Mouse (Mus musculus) right cerebral cortex, adult 18-20 months (tissue): ENCODE data around the gene Cend1.

Experiments used
- DNase-seq: peaks from one replicate; pipeline ENCODE4 v3.0.0; 2022; ENCODE audit warnings: mixed read lengths

Gene Cend1

DNA sequence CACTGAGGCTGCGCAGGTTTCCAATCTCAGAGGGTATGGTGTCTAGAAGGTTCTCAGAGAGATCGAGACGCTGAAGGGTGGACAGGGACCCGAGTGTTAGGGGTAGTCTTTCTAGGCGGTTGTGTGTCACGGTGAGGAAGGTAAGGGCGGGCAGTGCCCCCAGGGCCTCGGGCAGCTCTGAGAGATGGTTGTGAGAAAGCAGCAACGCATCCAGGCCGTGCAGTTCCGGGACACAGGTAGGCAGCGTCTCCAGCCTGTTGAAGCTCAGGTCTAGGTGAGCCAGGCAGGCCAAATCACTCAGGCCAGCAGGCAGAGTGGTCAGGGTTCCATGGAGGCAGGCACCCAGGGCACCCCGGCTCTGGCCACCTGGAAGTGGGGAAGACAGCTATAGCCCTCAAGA, 12.9 kb upstream of the Cend1 start:
- no peak for DNase-seq

DNA sequence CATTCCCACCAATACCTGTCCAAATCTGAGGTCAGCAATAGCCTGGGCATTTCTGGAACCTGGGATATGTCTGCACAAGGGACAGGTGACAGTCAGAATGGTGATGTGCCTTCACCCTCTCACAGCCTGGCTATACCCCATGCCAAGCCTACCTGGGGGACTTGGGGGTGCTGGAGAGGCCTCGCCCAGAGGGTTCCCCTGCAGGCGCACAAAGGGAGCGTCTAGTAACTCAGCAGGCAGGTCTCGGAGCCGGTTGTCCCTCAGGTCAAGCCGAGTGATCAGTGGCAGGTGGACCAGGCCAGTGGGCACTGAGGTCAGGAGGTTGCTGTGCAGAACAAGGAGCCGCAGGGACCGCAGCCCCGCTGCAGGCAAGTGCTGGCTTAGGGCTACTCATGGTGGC, 12.2 kb upstream of the Cend1 start:
- DNase-seq = no peak

GRCm38 (mm10) chr7:141440613-141441012, 11.3 kb upstream of the Cend1 start:
- peak; percentile 60 for DNase-seq

DNA sequence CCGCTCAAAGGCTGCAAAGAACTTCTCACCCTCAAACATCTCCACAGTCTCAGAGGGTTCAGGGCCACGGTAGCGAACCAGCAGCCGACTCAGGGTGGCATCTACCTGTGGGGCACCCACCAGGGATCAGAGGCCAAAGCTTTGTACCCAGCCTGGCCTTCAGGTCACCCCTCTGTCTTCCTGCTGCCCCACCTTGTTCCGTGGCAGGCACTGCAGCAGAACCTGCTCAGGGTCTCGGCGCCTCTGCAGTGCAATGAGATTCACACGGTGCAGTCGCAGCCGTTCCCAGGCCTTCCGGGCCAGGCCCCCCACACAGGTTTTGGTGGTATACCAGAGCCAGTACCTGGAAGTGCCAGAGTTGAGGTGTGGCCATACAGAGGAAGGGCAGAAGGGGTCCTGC, 10.5 kb upstream of the Cend1 start:
- no peak for DNase-seq

DNA sequence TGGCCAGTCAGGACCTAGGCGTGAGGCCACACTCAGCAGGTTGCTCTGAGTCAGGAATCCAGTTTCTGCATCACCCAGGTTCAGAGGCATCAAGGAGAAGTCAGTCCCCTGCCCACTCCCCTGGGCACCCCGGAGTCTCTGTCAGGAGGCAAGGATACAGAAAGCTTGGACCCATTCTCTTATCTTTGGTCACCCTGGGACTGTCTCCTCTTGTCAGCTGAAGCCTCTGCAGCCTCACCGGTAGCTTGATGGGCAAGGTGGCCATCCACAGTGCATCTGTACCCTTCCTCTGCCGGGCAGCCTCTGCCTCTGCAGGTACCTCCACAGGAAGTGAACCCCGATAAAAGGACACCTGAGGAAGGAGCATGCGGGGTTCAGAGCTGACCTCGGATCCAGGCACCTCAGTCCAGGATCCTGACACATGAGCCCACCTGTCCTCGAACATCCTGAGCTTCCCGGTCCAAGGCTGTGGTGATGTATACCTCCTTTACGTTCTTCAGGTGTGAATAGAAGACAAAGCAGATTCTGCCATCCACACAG, 9.9 kb upstream of the Cend1 start:
- DNase-seq = no peak

- DNase-seq = no peak
Measured at GRCm38 (mm10) chr7:141438201-141438968, 9.1 kb upstream of the Cend1 start.

GRCm38 (mm10) chr7:141437178-141438120, 8.2 kb upstream of the Cend1 start, which contains the start of gene Slc25a22:
Gene Slc25a22 (minus strand): TSS chr7:141437892.
- DNase-seq = peak; percentile 86

- DNase-seq = no peak
Measured at GRCm38 (mm10) chr7:141436523-141436892, 7.2 kb upstream of the Cend1 start.

- DNase-seq = no peak
Measured at GRCm38 (mm10) chr7:141435856-141436522, 6.7 kb upstream of the Cend1 start.

- peak; percentile 71 for DNase-seq
Measured at GRCm38 (mm10) chr7:141435129-141435855, 6.0 kb upstream of the Cend1 start.

DNA sequence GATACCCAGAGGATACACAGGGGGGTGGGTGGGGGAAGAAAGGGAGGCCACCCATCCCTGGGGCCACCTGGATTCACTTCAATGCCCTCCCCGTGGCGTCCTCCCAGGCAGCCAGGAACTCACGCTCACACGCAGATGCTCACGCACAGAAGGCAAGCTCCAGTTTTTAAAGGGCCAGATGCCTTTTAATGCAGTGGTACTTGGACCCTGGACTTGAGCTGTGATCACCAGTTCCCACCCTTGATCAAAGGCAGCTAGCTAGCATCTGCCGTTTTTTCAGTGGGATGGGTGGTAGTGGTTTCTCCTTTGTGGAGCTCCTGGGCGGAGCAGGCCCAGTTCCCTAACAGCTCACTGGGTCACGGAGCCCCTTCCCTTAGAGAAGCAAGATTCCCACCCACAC, 5.2 kb upstream of the Cend1 start:
- DNase-seq = peak; percentile 77

DNA sequence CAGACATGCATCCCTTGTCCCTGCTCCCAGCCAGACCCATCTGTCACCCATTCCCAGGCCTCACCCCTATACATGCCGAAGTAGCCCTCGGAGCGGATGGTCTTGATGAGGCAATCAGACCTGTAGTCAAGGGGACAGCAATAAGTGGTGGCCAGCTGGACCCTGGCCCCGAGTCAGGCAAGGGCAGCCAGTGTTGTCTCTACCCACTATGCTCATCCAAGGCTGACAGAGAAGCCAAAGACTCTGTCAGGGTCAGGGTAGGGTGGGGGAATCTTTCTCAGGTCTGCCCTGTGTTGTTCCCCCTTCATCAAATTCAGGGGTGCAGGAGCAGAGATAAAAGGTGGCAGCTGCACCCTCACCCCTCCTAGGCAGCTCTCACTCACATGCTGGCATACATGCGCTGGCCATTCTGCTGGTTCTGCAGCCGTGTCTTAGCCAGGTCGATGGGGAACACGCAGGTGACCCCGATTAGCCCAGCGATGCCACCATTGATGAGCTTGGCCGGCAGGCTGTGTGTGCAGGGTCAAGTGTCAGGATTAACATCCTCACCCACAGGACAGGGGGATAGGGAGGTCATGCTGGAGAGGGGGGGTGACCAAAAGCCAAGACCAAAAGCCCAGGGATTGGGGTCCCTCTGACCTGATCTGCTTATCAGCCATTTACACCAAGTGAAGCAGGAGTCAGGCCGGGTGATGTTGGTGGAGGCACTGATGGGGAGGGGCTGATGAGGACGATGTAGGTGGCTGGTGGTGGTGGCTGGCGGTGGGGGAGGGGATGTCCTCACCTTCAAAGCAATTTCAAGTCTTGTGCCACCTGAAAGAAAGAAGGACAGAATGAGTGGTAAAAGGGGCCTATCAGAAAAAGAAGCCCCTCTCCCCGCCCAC, 4.5 kb upstream of the Cend1 start:
- no peak for DNase-seq

DNA sequence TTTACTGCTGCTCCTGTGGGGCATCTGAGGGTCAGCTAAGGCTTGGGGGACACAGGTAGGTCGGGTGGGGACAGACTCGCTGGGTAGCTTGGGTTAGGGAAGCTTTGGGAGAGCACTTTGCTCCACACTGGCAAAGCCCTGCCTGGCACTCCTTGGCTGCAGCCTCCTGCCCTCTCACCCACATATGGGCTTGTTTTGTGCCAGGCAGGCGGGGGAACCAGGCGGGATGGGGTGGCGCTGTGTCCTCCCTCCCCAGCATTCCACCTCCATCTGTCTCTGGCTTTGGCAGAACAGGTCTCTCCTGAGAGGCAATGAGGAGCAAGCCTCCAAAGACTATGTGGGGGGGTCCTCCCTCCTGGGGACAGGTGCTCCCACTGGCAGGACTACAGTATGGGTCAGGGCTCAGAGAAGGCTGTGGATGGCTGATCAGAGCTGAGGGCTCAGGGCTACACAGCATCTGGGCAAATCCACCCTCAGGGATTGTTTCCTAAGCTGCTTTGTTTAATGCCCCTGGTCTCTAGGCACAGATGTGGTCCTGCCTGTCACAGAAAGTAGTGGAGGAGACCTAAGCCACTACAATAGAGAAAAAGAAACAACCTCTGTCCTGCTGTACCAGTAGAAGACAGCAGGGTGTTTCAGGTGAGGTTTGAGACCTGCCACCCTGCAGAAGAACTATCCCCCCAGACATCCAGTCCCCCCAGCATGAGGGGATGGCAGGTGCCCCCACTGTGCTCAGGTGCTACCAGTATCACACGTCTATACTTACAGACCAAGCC, 3.6 kb upstream of the Cend1 start:
- no peak for DNase-seq

DNA sequence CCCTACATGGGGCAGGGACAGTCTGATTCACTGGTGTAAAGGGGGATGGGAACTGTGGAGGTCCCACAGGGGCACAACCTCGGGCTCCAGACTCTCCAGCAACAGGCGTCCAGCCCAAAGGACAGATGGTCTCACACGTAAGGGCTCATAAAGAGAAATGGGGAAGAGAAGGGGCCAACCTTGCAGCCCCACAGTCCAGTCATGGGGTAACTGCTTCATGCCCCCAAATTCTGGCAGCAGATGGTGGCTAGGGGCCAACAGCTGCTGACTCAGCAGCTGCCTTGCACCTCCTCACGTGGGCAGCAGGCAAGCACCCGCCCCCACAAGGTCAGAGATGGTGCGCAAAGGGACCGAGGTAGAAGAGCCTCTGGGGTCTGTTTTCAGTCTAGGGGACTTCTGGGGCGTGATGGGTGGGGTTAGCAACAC, 2.9 kb upstream of the Cend1 start:
- DNase-seq = no peak

GRCm38 (mm10) chr7:141431434-141432185, 2.3 kb upstream of the Cend1 start:
- no peak for DNase-seq

- no peak for DNase-seq
Measured at GRCm38 (mm10) chr7:141430585-141431240, 1.4 kb upstream of the Cend1 start.

- no peak for DNase-seq
Measured at GRCm38 (mm10) chr7:141429840-141430584, 721 bp upstream of the Cend1 start.

- no peak for DNase-seq
Measured at GRCm38 (mm10) chr7:141428701-141429100, 590 bp downstream of the Cend1 start.
